Mouse (Mus musculus): ENCODE results near the gene Slc7a5. TPM values are rescaled to one million over a fixed set of nuclear protein-coding genes. Genes with fewer than 3 reads are reported as not detected.
A peak's percentile ranks its signal among the peaks of the same experiment; 100 is the strongest.

Gene Slc7a5
- 29.3 and 32.7 TPM in 2 replicates for polyA plus RNA-seq (2016; fragmentation: Nextera tagmentation; extraction: Ambion mirVana)

DNA sequence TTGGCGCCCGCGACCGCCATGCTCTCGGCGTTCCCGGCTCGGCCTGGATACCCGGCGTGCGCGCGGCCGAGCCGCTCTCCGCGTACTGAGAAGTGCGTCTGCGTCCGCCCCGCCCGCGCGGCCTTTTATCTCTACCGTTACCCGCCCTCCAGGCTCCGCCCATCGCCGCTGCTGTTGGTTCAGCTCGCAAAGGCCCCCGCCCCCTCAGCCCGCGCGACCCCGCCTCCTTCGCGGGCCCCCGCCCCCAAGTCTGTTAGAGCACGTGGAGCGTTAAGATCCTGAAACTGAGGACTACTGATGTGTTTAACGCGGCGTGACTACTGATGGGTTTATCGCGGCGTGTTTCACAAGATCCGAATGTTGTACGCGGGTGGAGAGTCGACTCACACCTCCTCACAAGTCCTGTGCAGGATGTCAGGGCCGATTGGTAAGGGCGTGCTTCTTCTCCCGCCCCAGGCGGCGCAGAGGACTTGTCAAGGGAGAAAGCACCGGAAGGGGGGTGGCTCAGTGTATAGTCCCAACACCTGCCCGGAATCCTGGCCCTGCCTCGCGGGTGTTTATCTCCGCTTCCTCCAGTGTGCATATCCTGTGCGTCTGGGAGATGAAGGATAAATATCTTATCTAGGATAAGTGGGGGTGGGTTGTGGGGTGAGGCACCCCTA is at the start of gene Slc7a5:
Gene Slc7a5 (minus strand): TSS at position 108 of the 662 bp plus-strand sequence.
- H3K4me1 ChIP-seq, result peaks cover 65% of the 10 kb centered on the region
- H3K4me3 ChIP-seq, result peak within 1 kb of the TSS; percentile 77
- H3K27me3 ChIP-seq (ENCODE audit: low read depth, poor library complexity, severe bottlenecking), result peaks cover 21% of the 10 kb centered on the region
- peak within 1 kb of the TSS; percentile 86 for H3K27ac ChIP-seq (replicated peaks)
- WGBS, result under 1% methylated on average over 54 of the region's 61 CpGs
- no peaks in the 10 kb centered on the region for H3K36me3 ChIP-seq
- no peaks in the 10 kb centered on the region for H3K9me3 ChIP-seq (replicated peaks)
- peak; percentile 97 for DNase-seq (ENCODE audit: low spot score)

DNA sequence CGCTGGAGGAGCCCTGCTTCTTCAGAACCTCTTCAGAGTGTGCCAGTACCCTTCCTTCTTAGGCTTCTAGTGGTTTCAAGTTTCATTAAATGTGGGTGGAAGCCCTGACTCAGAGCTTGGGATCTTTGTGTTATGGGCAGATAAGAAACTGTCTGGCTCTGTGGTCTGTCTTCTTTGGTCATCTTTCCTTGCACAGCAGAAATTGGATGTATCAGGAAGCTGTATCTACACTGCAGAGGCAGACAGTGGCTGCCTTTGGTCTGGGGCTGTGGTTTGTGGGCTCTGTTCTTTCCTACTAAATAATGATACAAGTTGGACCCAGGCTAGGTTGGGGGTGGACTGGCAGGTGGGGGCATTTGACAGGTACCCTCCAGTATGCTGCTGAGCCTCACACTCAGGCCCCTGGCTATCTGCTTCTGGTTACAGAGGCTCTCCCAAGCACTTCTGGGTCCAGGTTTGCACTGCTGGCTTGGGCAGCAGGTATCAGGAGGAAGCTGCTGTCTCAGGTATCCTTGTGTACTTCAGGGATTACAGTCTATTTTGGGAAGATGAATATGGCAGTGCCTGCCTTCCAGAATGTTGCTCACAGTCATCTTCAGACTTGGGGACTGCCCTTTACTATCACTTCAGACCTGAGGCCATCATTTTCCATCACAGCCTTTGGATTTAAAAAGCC is 48.5 kb upstream of the Slc7a5 start:
- Histone ChIP-seq H3K36me3 (peaks cover 50% of the 10 kb centered on the region), H3K4me3 (no peak overlapping the region), H3K27me3 (ENCODE audit: low read depth, poor library complexity, severe bottlenecking) (no peaks in the 10 kb centered on the region), H3K9me3 (replicated peaks) (no peaks in the 10 kb centered on the region), H3K4me1 (peaks cover 33% of the 10 kb centered on the region), H3K27ac (replicated peaks) (no peak overlapping the region)
- no peak for DNase-seq (ENCODE audit: low spot score)
- 79% methylated on average over 1 of the region's 1 CpGs for WGBS

DNA sequence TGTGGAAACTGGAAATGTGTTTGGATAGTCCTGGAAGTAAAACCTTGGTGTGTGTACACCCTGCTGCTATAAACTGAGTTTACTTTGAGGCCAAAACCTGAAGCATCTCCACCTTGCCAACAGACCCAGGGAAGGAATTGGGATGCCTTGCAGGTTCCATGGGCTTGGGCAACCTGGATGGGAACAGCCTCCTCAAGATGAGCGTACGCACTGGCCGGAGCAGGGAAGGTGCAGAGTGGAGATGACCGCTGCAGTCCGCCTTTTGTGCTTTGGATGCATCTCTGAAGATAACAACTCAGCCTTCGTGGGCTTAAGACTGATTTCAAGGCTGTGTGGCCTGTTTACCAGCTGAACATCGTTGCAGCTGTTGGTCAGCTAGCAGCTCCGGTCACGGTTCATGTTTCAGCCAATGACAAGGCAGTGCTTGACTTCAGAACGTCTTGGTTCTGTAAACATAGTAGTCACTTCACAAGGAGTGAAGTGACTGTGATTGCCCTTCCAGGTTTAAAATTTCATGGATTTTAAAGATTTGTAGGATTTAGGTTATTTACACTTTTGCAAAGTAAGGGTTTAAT is 47.6 kb upstream of the Slc7a5 start:
- no peak overlapping the region for H3K4me3 ChIP-seq
- no peaks in the 10 kb centered on the region for H3K27me3 ChIP-seq (ENCODE audit: low read depth, poor library complexity, severe bottlenecking)
- peaks cover 35% of the 10 kb centered on the region for H3K4me1 ChIP-seq
- peaks cover 46% of the 10 kb centered on the region for H3K36me3 ChIP-seq
- H3K27ac ChIP-seq (replicated peaks), result no peak overlapping the region
- DNase-seq (ENCODE audit: low spot score), result no peak
- WGBS, result 89% methylated on average over 10 of the region's 10 CpGs
- no peaks in the 10 kb centered on the region for H3K9me3 ChIP-seq (replicated peaks)

DNA sequence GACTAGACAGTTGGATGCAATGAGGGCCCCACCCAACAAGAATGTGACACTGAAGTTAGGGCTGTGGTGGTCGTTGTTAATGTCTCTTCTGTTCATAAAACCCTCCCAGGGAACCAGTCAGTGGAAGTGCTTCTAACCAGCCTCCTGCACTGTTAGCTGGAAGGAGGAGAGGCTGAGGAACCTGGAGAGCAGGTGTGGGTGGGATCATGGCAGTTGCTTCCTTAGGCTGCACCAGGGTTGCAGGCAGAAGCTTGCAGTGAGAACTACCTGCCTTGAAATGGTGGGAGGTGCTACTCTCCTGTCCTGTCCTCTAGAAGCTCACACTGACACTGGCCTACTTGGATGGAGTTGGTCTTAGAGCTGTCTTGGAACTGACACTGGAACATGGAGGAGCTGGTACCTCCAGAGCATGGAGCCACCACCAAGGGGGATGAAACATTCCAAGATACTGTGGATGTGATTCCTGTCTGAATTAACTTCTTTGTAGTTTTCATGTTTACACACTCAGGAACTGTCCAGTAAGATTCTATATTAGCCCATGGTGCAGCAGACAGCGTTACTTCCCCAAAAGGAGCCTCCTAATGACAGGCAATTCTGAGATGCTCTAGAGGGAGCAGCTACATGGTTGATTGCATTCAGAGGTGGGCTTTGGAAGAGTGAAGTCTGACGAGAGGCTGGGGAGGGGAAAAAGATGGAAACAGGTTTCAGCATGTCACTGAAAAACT is 46.5 kb upstream of the Slc7a5 start:
- H3K4me3 ChIP-seq, result no peak overlapping the region
- DNase-seq (ENCODE audit: low spot score), result no peak
- H3K4me1 ChIP-seq, result peaks cover 34% of the 10 kb centered on the region
- no peak overlapping the region for H3K27ac ChIP-seq (replicated peaks)
- WGBS, result 81% methylated on average over 3 of the region's 3 CpGs
- peaks cover 43% of the 10 kb centered on the region for H3K36me3 ChIP-seq
- no peaks in the 10 kb centered on the region for H3K9me3 ChIP-seq (replicated peaks)
- H3K27me3 ChIP-seq (ENCODE audit: low read depth, poor library complexity, severe bottlenecking), result no peaks in the 10 kb centered on the region

DNA sequence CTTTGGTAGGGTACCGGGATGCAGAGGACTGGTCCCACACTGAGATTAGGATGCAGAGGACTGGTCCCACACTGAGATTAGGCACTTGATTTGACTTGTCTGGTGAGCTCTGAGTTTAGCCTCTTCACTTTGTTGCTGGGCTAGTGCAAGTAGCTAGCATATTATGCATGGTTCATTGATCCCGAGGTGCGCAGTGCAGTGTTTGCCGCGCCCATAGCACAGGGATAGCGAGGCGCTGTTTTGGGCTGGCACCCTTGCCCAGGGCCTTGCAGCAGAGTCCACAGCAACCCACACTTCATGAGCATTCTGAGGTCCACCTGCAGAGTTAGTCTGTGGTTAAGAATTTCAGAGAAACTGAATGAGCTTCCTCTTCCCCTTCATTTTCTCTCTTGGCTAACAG is 45.3 kb upstream of the Slc7a5 start:
- DNase-seq (ENCODE audit: low spot score), result no peak
- Histone ChIP-seq H3K4me3 (peak overlapping the region; percentile 98; the same call in 1 of the 2 replicates), H3K9me3 (replicated peaks) (no peaks in the 10 kb centered on the region), H3K27ac (replicated peaks) (no peak overlapping the region), H3K4me1 (peaks cover 41% of the 10 kb centered on the region), H3K27me3 (ENCODE audit: low read depth, poor library complexity, severe bottlenecking) (no peaks in the 10 kb centered on the region), H3K36me3 (peaks cover 43% of the 10 kb centered on the region)
- WGBS, result 90% methylated on average over 7 of the region's 7 CpGs

DNA sequence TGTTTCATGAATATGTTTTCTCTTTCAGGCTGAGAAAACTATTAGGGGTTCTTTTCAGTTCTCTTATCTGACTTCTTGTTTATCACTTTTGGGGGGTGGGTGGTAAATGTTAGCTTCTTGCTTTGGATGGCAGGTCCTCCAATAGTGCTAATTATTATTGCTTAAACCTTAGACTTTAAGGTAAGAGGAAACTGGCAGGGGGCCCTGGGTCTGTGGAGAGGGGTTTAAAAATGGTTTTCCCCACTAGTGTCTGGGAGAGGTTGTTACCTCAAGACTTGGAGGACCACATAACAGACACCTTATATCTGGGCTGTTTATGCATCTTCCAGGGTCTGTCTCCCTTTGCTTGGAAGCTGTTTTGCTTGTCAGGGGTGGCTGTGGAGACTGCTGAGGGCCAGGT is 44.6 kb upstream of the Slc7a5 start:
- Histone ChIP-seq H3K36me3 (peaks cover 41% of the 10 kb centered on the region), H3K4me3 (peak overlapping the region; percentile 98), H3K27me3 (ENCODE audit: low read depth, poor library complexity, severe bottlenecking) (no peaks in the 10 kb centered on the region), H3K27ac (replicated peaks) (no peak overlapping the region), H3K4me1 (peaks cover 47% of the 10 kb centered on the region), H3K9me3 (replicated peaks) (no peaks in the 10 kb centered on the region)
- no peak for DNase-seq (ENCODE audit: low spot score)

DNA sequence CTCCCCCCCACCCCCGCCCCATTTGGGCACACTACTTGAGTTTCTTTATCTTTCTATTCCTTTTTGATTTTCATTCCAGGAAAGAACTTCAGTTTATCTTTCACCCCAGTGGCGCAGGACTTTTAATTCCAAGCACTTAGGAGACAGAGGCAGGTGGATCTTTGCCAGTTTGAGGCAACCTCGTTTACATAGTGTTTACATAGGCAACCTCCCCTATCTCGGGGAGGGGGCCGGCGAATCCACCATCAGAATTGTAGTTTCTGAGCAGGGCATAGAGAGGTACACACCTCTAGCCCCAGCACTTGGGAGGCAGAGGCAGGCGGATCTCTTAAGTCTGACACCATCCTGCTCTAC is 44.1 kb upstream of the Slc7a5 start:
- 0 out of 2 replicates have a peak, but pooled peaks cover 4% of the 10 kb centered on the region for H3K27me3 ChIP-seq (ENCODE audit: low read depth, poor library complexity, severe bottlenecking)
- peak overlapping the region; percentile 98 for H3K4me3 ChIP-seq
- WGBS, result 41% methylated on average over 7 of the region's 7 CpGs
- no peaks in the 10 kb centered on the region for H3K9me3 ChIP-seq (replicated peaks)
- peaks cover 41% of the 10 kb centered on the region for H3K36me3 ChIP-seq
- no peak for DNase-seq (ENCODE audit: low spot score)
- H3K4me1 ChIP-seq, result peaks cover 52% of the 10 kb centered on the region
- peak overlapping the region; percentile 97 for H3K27ac ChIP-seq (replicated peaks)

DNA sequence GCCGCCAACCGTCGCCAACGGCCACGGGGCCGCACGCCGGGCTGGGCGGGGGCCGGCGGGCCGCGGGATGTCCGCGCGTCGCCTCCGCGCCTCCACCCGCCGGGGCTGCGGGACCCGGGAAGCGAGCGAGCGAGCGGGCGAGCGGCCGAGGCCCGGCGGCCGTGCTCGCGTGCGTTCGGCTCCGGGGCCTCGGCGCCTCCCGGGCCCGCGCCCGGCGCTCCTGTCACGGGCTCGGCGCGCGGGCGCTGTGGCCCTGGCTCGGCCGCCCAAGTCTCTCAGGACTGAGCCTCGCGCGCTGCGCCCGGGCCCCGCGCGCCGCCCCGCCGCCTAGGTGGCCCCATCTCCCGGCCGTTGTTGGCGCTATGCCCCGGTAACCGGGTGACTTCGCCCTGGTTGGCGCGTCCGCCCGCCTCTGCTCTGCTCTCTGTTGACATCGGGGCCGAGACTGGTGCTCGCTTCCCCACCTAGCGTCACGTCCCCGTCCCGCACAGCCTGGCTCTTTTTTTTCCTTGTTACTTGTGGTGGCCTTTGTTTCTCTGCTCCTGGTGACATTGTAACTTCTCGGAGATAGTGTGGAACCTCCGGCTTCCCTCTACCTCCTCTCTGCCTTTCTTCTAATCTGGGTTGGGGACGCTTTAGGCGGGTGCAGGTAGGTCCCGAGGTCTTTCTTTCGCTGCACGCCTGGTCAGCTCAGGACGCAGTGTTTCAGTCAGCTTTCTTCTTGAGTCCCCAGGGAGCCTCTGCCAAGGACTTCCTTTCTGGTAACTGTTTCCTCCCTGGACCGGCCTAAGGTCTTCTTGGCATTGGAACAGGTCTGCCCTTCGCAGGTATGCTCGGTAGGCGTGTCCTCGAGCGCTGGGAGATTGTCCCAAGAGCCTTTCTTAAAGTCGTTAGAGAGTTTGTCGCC is 43.5 kb upstream of the Slc7a5 start:
- no peaks in the 10 kb centered on the region for H3K9me3 ChIP-seq (replicated peaks)
- H3K4me1 ChIP-seq, result peaks cover 54% of the 10 kb centered on the region
- whole genome bisulfite sequencing, result 1% methylated on average over 97 of the region's 97 CpGs
- H3K36me3 ChIP-seq, result peaks cover 35% of the 10 kb centered on the region
- peak; percentile 61 for DNase-seq (ENCODE audit: low spot score)
- H3K27ac ChIP-seq (replicated peaks), result peak overlapping the region; percentile 97
- peak overlapping the region; percentile 98 for H3K4me3 ChIP-seq
- 0 out of 2 replicates have a peak, but pooled peaks cover 5% of the 10 kb centered on the region for H3K27me3 ChIP-seq (ENCODE audit: low read depth, poor library complexity, severe bottlenecking)

DNA sequence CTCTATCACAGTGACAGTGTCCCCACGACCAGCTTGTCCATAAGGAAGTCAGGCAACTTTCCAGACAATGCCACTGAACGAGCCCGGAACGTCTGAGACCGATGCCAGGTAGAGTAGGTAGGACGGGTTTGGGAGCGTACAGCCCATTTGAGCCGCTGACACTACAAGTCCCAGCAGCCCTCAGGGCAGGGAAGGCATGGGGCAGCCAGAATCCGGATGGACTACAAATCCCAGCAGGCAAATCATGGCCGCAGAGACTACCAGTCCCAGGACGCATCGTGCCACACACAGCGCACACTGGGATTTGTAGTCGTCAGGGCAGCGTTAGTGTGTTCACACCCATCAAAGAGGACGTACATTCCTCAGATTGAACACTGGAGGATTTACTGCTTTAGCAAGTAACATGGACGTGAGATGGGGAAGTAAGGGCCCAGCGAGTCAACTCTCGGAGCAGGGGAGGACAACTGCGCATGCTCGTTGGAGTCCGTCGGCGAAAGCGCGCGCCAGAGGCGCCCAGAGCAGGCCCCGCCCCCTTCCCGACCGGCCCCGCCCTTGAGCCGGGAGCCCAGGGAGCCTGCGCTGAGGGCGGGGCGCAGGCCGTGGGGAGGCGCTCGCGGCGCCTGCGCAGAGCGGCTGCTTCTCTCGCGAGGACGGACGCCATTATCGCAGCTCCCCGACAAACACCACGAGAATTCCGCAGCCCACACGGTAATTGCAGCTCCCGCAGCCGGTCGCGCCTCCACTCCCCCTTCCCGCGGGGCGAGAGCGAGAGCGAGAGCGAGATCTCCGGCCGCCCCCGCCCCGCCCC is 42.7 kb upstream of the Slc7a5 start:
- peak overlapping the region; percentile 97 for H3K27ac ChIP-seq (replicated peaks)
- peak; percentile 97 for DNase-seq (ENCODE audit: low spot score)
- H3K9me3 ChIP-seq (replicated peaks), result no peaks in the 10 kb centered on the region
- H3K4me3 ChIP-seq, result peak overlapping the region; percentile 98
- H3K4me1 ChIP-seq, result peaks cover 54% of the 10 kb centered on the region
- peaks cover 26% of the 10 kb centered on the region for H3K36me3 ChIP-seq
- under 1% methylated on average over 66 of the region's 66 CpGs for WGBS
- 0 out of 2 replicates have a peak, but pooled peaks cover 5% of the 10 kb centered on the region for H3K27me3 ChIP-seq (ENCODE audit: low read depth, poor library complexity, severe bottlenecking)

DNA sequence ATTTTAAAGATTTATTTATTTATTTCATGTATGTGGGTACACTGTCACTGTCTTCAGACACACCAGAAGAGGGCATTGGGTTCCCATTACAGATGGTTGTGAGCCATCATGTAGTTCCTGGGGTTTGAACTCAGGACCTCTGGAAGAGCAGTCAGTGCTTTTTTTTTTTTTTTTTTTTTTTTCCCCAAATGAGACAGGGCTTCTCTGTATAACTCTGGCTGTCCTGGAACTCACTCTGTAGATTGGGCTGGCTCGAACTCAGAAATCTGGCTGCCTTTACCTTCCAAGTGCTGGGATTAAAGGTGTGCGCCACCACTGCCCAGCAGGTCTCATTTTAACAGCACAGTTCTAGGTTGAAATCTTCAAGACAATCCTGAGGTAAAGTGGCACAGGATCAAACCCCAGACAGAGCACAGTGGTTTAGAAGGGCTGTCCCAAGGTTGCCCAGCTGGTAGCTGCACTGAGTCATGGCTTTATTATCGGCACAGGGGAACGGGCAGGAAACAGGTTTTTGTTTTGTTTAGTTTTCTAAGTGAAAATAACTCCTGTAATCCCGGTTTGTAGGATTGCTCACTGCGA is 41.8 kb upstream of the Slc7a5 start, which contains the start of gene Banp:
Gene Banp (plus strand): TSS at position 529 of the 579 bp plus-strand sequence.
- Histone ChIP-seq H3K9me3 (replicated peaks) (no peaks in the 10 kb centered on the region), H3K36me3 (peaks cover 18% of the 10 kb centered on the region), H3K27ac (replicated peaks) (peak within 1 kb of the TSS; percentile 97), H3K4me3 (peak within 1 kb of the TSS; percentile 98), H3K4me1 (peaks cover 51% of the 10 kb centered on the region), H3K27me3 (ENCODE audit: low read depth, poor library complexity, severe bottlenecking) (0 out of 2 replicates have a peak, but pooled peaks cover 5% of the 10 kb centered on the region)
- DNase-seq (ENCODE audit: low spot score), result no peak
- 66% methylated on average over 6 of the region's 6 CpGs for WGBS

Data from midbrain, embryonic 10.5 days (tissue).